Mouse (Mus musculus): ENCODE measurements around the gene Abi3bp. TPM values are rescaled to one million over a fixed set of nuclear protein-coding genes. Genes with fewer than 3 reads are reported as not detected.

The Abi3bp gene
- 0.79 and 1.0 TPM in 2 replicates for polyA plus RNA-seq (2012; rRNA removed)

DNA sequence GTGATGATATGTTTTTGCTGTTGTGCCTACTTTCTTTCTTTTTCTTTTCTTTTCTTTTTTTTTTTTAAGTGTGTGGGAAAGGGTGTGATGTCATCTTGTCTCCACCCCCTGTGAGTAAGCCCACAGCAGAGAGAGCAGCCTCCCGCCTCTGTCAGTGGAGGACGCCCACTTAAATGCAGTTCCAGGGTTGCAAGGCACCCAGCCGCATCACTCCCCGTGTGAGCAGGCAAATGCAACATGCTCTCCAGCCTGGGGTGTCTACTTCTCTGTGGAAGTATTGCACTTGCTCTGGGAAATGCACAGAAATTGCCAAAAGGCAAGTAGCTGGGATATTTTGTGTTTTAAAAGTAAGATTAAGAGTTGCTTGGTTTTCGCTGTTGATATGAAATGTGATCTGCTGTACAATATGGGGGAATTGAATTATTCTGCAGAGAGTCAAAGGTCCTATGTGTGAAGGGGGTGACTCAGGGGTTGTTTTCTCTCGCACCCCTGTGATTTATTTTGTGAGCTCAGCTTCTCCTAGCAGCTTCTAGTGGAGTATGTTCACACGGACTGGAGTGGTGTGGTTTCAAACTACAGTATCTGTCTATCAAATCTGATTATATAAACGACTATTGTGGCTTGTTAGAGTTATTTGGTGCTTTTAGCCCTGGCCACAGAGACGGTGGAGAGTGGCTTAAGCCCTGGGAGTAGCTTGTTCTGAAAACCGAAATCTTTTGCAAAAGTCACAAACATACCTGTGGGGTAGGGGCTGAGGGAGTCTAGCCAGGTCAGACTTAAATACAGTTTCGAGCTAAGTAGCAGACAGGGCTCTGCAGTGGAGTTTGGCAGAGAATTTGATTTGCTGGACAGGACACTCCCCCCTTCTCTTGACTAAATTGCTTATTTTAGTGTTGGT, at the start of gene Abi3bp:
Abi3bp (plus strand) TSS at position 202 of the 898 bp plus-strand sequence.
- Histone ChIP-seq H3K4me3 (ENCODE audit: control insufficient read depth, low read depth, low read length) (peak within 1 kb of the TSS; percentile 51), H3K27me3 (ENCODE audit: control insufficient read depth, insufficient read depth, low read length) (no peaks in the 10 kb centered on the region)
- TF ChIP-seq POLR2A (IDR thresholded peaks at IDR 0.05; ENCODE audit: control insufficient read depth, low read depth, low read length), result peak; percentile 15; the same call in 1 of the 2 replicates
- no peak for TF ChIP-seq CTCF (IDR thresholded peaks at IDR 0.05; ENCODE audit: control insufficient read depth, insufficient read depth, insufficient replicate concordance, low read depth, low read length)

DNA sequence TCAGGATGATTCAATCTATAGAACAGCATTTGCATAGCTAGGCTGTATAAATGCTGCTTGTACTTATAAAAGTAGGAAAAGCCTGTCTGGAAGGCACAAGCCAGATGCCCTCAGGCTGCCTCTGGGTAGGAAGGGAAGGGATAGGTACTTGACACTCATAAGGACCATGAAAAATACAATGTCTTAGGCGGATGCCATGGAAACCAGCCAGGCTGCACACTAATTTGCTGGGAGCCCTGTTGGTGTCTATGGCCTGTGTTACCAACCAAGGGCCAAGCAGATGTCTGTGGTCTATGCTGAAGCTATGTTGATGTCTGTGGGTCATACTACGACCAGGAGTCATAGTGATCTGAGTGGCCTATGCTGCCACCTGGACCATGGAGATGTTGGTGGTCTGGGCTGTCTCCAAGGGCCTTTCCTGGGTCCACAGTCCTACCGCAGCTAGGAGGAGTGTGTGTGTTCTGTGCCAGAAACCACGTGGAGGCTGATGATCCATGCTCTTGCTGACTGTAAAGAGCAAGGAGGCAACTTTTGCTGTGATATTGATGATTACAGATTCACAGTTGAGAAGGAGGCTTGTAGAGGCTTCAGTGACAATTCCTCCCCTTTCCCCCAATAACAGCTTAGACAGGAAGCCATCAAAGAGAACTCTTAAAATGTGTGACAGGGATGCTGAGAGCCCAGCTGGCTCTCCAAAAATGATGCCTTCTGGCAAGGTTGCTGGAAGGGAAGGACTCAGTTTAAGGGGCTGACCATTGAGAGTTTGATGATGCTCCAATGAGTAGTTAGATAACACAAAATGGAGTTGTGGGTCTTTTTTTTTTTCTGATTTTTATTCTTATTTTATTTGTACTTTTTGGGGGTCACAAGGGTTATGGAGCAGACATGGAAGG, 42.1 kb upstream of the Abi3bp start:
- Histone ChIP-seq H3K27ac (ENCODE audit: control insufficient read depth, insufficient read depth, low read depth, low read length) (no peak overlapping the region), H3K4me3 (ENCODE audit: control insufficient read depth, low read depth, low read length) (no peak overlapping the region), H3K4me1 (ENCODE audit: control insufficient read depth, insufficient read depth, low read length) (no peaks in the 10 kb centered on the region), H3K36me3 (ENCODE audit: control insufficient read depth, insufficient read depth, low read length) (no peaks in the 10 kb centered on the region), H3K27me3 (ENCODE audit: control insufficient read depth, insufficient read depth, low read length) (no peaks in the 10 kb centered on the region)
- TF ChIP-seq CTCF (IDR thresholded peaks at IDR 0.05; ENCODE audit: control insufficient read depth, insufficient read depth, insufficient replicate concordance, low read depth, low read length) (no peak), POLR2A (IDR thresholded peaks at IDR 0.05; ENCODE audit: control insufficient read depth, low read depth, low read length) (no peak)

More for the DNA sequence above, at the start of gene Abi3bp:
- no peaks in the 10 kb centered on the region for H3K36me3 ChIP-seq (ENCODE audit: control insufficient read depth, insufficient read depth, low read length)
- H3K27ac ChIP-seq (ENCODE audit: control insufficient read depth, insufficient read depth, low read depth, low read length), result peak within 1 kb of the TSS; percentile 49
- H3K4me1 ChIP-seq (ENCODE audit: control insufficient read depth, insufficient read depth, low read length), result no peaks in the 10 kb centered on the region; the same call in 1 of the 2 replicates

DNA sequence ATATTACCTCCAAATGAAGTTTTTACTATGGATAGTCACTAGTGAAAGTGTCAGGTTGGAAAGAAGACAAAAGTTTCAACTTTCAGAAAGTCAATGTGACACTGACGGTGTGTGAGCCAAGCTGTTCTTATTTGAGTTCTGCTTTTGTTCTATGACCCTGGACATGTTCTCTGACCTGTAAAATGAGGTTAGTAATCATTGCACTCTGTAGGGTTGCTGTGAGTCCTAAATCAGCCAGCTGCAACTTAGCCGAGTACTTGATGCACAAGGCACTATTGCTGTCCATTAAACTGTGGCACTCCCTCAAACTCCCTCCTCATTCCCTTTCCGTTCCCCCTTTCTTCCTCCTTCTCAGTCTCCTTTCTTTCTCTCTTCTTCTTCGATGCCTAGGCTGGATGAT, 37.4 kb upstream of the Abi3bp start:
- H3K27me3 ChIP-seq (ENCODE audit: control insufficient read depth, insufficient read depth, low read length), result no peaks in the 10 kb centered on the region
- H3K36me3 ChIP-seq (ENCODE audit: control insufficient read depth, insufficient read depth, low read length), result no peaks in the 10 kb centered on the region
- no peak overlapping the region for H3K4me3 ChIP-seq (ENCODE audit: control insufficient read depth, low read depth, low read length)
- H3K4me1 ChIP-seq (ENCODE audit: control insufficient read depth, insufficient read depth, low read length), result no peaks in the 10 kb centered on the region
- TF ChIP-seq POLR2A (IDR thresholded peaks at IDR 0.05; ENCODE audit: control insufficient read depth, low read depth, low read length) (no peak), CTCF (IDR thresholded peaks at IDR 0.05; ENCODE audit: control insufficient read depth, insufficient read depth, insufficient replicate concordance, low read depth, low read length) (no peak)
- no peak overlapping the region for H3K27ac ChIP-seq (ENCODE audit: control insufficient read depth, insufficient read depth, low read depth, low read length)

DNA sequence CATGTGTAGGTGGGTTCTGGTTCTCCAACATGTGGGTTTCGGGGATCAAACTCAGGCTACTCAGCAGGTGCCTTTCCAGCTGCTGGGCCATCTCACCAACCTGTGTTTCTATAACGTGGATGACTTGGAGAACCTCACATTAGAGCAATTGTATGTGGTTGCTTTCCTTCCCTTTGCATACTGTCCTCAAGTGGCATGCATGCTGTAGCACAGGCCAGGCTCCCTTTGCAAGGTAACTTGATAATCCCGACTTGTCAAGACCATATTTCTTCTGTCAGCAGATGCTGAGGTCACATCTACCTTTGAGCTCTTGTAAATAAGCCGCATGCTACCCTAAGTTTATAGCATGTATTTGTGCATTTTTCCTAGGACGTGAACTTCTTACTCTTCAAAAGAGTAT, 36.6 kb upstream of the Abi3bp start:
- Histone ChIP-seq H3K4me3 (ENCODE audit: control insufficient read depth, low read depth, low read length) (no peak overlapping the region), H3K27me3 (ENCODE audit: control insufficient read depth, insufficient read depth, low read length) (no peaks in the 10 kb centered on the region), H3K27ac (ENCODE audit: control insufficient read depth, insufficient read depth, low read depth, low read length) (no peak overlapping the region), H3K36me3 (ENCODE audit: control insufficient read depth, insufficient read depth, low read length) (no peaks in the 10 kb centered on the region), H3K4me1 (ENCODE audit: control insufficient read depth, insufficient read depth, low read length) (no peaks in the 10 kb centered on the region)
- TF ChIP-seq POLR2A (IDR thresholded peaks at IDR 0.05; ENCODE audit: control insufficient read depth, low read depth, low read length), result no peak
- no peak for TF ChIP-seq CTCF (IDR thresholded peaks at IDR 0.05; ENCODE audit: control insufficient read depth, insufficient read depth, insufficient replicate concordance, low read depth, low read length)

DNA sequence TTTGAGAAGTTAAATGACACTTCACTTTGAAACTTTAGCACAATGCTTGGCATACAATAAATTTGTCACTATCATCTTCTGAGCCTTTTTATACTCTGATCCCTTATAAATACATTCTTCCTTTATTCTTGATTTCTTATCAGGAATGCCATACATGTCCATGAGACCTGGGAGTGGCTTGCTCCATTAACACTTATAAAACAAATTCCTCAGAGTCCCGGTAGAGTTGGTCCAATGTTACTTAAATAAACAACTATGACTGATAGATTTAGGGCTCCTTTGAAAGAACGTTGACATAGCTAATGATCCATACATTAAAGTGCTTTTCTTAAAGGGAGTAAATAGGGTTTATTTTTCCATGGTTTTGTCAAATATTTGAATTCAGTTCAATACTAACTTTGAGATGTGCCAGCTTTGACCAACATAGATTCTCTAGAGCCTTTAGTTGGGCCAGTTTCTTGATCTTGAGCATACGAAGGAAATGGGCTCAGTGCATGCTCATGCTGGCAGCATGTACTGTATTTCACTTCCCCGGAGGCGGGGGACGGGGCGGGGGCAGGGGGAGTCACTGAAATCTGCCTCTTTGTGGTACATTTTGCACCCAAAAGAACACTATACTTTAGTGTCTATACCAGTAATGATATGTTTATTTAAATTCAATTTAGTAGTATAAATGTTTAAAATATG, 35.9 kb upstream of the Abi3bp start:
- TF ChIP-seq POLR2A (IDR thresholded peaks at IDR 0.05; ENCODE audit: control insufficient read depth, low read depth, low read length) (no peak), CTCF (IDR thresholded peaks at IDR 0.05; ENCODE audit: control insufficient read depth, insufficient read depth, insufficient replicate concordance, low read depth, low read length) (no peak)
- H3K36me3 ChIP-seq (ENCODE audit: control insufficient read depth, insufficient read depth, low read length), result no peaks in the 10 kb centered on the region

DNA sequence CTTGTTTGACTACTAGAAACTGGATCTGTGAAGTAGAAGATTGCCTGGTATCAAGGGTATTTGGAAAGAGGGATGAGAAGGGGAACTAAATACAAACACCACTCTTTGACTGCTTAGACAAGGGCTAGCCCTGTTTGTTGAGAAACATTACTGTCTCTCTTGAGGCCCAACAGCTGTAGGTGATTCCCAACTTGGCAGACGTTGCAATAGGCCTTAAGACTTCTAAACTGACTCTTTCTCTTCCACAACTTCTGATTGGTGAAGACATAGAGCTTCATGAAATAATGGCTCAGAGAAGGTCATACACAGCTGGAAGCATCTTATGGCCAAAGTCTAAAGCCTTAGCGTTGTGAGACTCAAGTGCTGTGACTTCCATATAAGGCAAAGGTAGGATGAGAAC, 26.2 kb upstream of the Abi3bp start:
- H3K36me3 ChIP-seq (ENCODE audit: control insufficient read depth, insufficient read depth, low read length), result no peaks in the 10 kb centered on the region
- no peak for TF ChIP-seq CTCF (IDR thresholded peaks at IDR 0.05; ENCODE audit: control insufficient read depth, insufficient read depth, insufficient replicate concordance, low read depth, low read length)
- no peak for TF ChIP-seq POLR2A (IDR thresholded peaks at IDR 0.05; ENCODE audit: control insufficient read depth, low read depth, low read length)
- no peaks in the 10 kb centered on the region for H3K27me3 ChIP-seq (ENCODE audit: control insufficient read depth, insufficient read depth, low read length)
- no peak overlapping the region for H3K27ac ChIP-seq (ENCODE audit: control insufficient read depth, insufficient read depth, low read depth, low read length)
- no peaks in the 10 kb centered on the region for H3K4me1 ChIP-seq (ENCODE audit: control insufficient read depth, insufficient read depth, low read length)
- no peak overlapping the region for H3K4me3 ChIP-seq (ENCODE audit: control insufficient read depth, low read depth, low read length)

More for the DNA sequence above, 35.9 kb upstream of the Abi3bp start:
- H3K4me1 ChIP-seq (ENCODE audit: control insufficient read depth, insufficient read depth, low read length), result no peaks in the 10 kb centered on the region
- no peaks in the 10 kb centered on the region for H3K27me3 ChIP-seq (ENCODE audit: control insufficient read depth, insufficient read depth, low read length)
- no peak overlapping the region for H3K4me3 ChIP-seq (ENCODE audit: control insufficient read depth, low read depth, low read length)
- H3K27ac ChIP-seq (ENCODE audit: control insufficient read depth, insufficient read depth, low read depth, low read length), result no peak overlapping the region

All from testis, adult 2 months (tissue).